Mouse (Mus musculus) embryonic fibroblast, embryonic 13.5 days (primary cell): ENCODE results near the gene Mitd1.

Experiments
- CTCF ChIP-seq: IDR thresholded peaks from 2 replicates; pipeline ENCODE4 v1.5.1; 2011; ENCODE audit warnings: mild to moderate bottlenecking, control low read depth, low read length, moderate library complexity, borderline replicate concordance; ENCODE audit not compliant: insufficient read depth
- POLR2A ChIP-seq: IDR thresholded peaks from 2 replicates; pipeline ENCODE4 v1.6.1; 2011; ENCODE audit warnings: low read depth, mild to moderate bottlenecking, control low read depth, low read length, moderate library complexity

DNA sequence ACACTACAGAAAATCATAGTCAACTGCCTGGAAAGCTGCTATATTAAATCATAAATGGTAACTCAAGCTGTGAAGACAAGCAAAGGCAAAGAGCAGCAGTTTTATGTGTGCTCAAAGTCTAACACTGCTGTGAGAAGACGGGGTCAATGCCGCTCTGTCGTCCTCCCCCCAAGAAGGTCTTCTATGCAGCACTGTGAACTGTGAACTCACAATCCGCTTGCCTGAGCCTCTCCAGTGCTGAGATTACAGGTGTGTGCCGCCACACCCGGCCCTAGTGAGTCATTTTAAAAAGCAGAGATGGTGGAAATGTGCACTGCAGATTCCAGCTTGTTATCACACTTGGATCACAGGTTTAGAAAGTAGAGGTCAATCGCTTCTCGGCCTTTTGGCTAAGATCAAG, 43.3 kb downstream of the Mitd1 start:
- no peak for TF ChIP-seq POLR2A
- no peak for TF ChIP-seq CTCF
